Comparison of ENCODE assay signal across 8 mouse cellular contexts in the genomic region with DNA sequence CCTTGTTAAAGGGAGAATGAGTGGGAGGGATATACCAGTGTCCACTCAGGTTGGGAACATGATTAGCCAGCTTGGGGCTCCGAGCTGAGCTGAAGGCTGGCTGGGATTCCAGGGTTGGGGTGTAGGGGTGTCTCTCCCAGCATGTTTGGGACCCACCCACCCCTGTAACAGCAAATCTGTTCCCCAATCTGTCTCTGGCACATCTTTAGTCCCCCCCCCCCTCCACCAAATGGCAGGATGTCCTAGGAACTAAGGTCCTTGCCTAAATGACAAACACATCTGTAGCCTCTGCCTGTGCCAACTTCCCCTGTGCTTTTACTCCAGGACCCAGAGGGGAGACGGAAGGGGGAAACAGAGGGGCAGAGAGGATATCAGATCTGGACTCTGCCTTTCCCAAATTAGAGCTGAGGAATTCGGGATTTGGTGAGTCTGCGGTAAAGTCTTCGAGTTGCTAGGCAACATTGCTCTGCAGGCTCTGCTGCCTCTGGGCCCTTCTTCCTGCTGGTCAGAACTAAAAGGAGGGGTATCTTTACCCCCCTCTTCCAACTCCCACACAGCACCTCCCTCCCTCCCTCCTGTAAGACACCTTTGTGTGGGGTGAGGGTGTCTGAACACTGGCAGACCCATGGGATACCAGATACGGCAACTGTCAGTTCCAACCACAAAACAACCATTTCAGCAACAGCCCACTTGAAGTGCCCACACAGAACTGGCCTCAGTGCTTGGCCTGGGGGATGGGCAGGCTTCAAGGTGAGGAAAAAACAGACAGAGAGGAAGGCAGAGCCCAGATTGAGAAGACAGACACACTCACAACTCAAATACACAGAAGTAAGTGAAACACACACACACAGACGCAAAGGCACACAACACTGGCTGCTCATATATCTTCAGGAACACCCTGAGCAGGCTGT. TPM values are rescaled to one million over a fixed set of nuclear protein-coding genes. Genes with fewer than 3 reads are reported as not detected.
DNase-seq lines count a peak whose midpoint lies in the region; ATAC-seq and TF ChIP-seq lines count a peak whose summit lies in the region.

A gene (plus strand): TSS at position 861 of the 911 bp plus-strand sequence.

- H3K9ac ChIP-seq in kidney, postnatal 0 days (ENCODE audit: low read depth, low read length): no peak within 1 kb of the TSS

- H3K9me3 ChIP-seq in kidney, postnatal 0 days (replicated peaks; ENCODE audit: low read length): no peaks in the 10 kb centered on the region

- no peak within 1 kb of the TSS for H3K4me3 ChIP-seq in kidney, postnatal 0 days (replicated peaks; ENCODE audit: low read depth, low read length)

- peak; percentile 44; the same call in 1 of the 2 replicates for ATAC-seq in kidney, postnatal 0 days (replicated peaks; ENCODE audit: low FRiP score, low read depth)

- no peak for TF ChIP-seq CTCF in kidney, postnatal 0 days (IDR thresholded peaks at IDR 0.05; ENCODE audit: low read depth)

- H3K27me3 ChIP-seq in kidney, postnatal 0 days (ENCODE audit: insufficient read depth, low read length): peaks cover 12% of the 10 kb centered on the region; the same call in 1 of the 2 replicates

- 0 out of 2 replicates have a peak, but pooled peaks cover 6% of the 10 kb centered on the region for H3K4me1 ChIP-seq in kidney, postnatal 0 days (replicated peaks; ENCODE audit: insufficient read depth, low read length)

- H3K36me3 ChIP-seq in kidney, postnatal 0 days (ENCODE audit: insufficient read depth, low read length): no peaks in the 10 kb centered on the region

- H3K27ac ChIP-seq in kidney, postnatal 0 days: no peak within 1 kb of the TSS

- 18% methylated on average over 7 of the region's 7 CpGs for WGBS in kidney, postnatal 0 days

- DNase-seq in kidney, postnatal 0 days (ENCODE audit: low spot score): no peak
- DNase-seq in kidney, adult 11 months: no peak
- DNase-seq in NIH3T3 (ENCODE audit: low read depth): peak; percentile 15
- DNase-seq in brain, adult 2 months (ENCODE audit: low read depth, low spot score): peak; percentile 86
- DNase-seq in left cerebral cortex, postnatal 14 days (ENCODE audit: low spot score in 2 of 2): no peak
- DNase-seq in ovary, postnatal 10 days (ENCODE audit: low spot score): no peak
- DNase-seq in heart, postnatal 4 days: no peak
- no peak for DNase-seq in cerebellum, adult 18-20 months

- intact Hi-C loops in left cerebral cortex, postnatal 14 days (cut with DNase I): loop anchor here (5.0 to 10.0 kb wide), 2 partner anchors 260 to 377 kb away; no protein-coding TSS in a partner anchor

- no peak within 1 kb of the TSS for H3K4me2 ChIP-seq in kidney, postnatal 0 days (ENCODE audit: low read length)

RNA-seq across cellular contexts. Expression of the gene that starts here (rescaled TPM):
- 10.2 and 10.6 TPM in 2 replicates for polyA plus RNA-seq in kidney, postnatal 0 days (2015; fragmentation: Nextera tagmentation; extraction: Ambion mirVana)
- 10 to 100 TPM; 14.4 to 19.2 TPM for total RNA-seq in left cerebral cortex, postnatal 14 days (2021)
- 1 to 10 TPM; 6.5 to 6.6 TPM for total RNA-seq in heart, postnatal 4 days (2021)

Comparison
In these comparisons a context has a peak if more than half of its experiments do, and no peak if none do; other contexts are left out.
1. DNase-seq: peak in NIH3T3 (single experiment) and brain, adult 2 months (single experiment); none in kidney, postnatal 0 days (single experiment), kidney, adult 11 months (single experiment), left cerebral cortex, postnatal 14 days (0 of 2), ovary, postnatal 10 days (single experiment), heart, postnatal 4 days (single experiment) and cerebellum, adult 18-20 months (0 of 2).